Mouse (Mus musculus): ENCODE measurements at regions not wholly inside any gene's neighbourhood (a gene's known extent, or its start where the extent isn't known, plus 50 kb on each side); places are given as distances from the start of the nearest gene placed in this dataset.

GRCm38 (mm10) chr4:87368413-87369160 lies 138.3 kb upstream of the Slc24a2 start:
- Histone ChIP-seq H3K27me3 (ENCODE audit: insufficient read depth, low read length) (peaks cover 6% of the 10 kb centered on the region), H3K9me3 (replicated peaks) (no peaks in the 10 kb centered on the region), H3K4me1 (ENCODE audit: insufficient read depth, low read depth, low read length) (peaks cover 5% of the 10 kb centered on the region), H3K36me3 (replicated peaks) (no peaks in the 10 kb centered on the region), H3K4me3 (ENCODE audit: low read depth, low read length) (no peak overlapping the region)
- no peak for TF ChIP-seq GATA1 (IDR thresholded peaks at IDR 0.05; ENCODE audit: borderline replicate concordance, low read length)
- no peak for TF ChIP-seq GATA2 (IDR thresholded peaks at IDR 0.05; ENCODE audit: borderline replicate concordance, low read depth, low read length)
- no peak for TF ChIP-seq TAL1 (conservative IDR thresholded peaks at IDR 0.05; ENCODE audit: low read depth, low read length)
- TF ChIP-seq CTCF (IDR thresholded peaks at IDR 0.05; ENCODE audit: low read depth, low read length): no peak
- TF ChIP-seq POLR2AphosphoS5 (IDR thresholded peaks at IDR 0.05; ENCODE audit: insufficient replicate concordance, low read depth, low read length): no peak
- DNase-seq (ENCODE audit: low spot score) (no peak), ATAC-seq (ENCODE audit: extremely low read depth, insufficient number of reproducible peaks, low FRiP score, poor library complexity, severe bottlenecking) (no peak)

GRCm38 (mm10) chr4:87367732-87368412 lies 137.6 kb upstream of the Slc24a2 start:
- Histone ChIP-seq H3K27me3 (ENCODE audit: insufficient read depth, low read length) (peaks cover 6% of the 10 kb centered on the region), H3K9me3 (replicated peaks) (no peaks in the 10 kb centered on the region), H3K4me1 (ENCODE audit: insufficient read depth, low read depth, low read length) (peaks cover 5% of the 10 kb centered on the region), H3K36me3 (replicated peaks) (no peaks in the 10 kb centered on the region), H3K4me3 (ENCODE audit: low read depth, low read length) (no peak overlapping the region)
- ATAC-seq (ENCODE audit: extremely low read depth, insufficient number of reproducible peaks, low FRiP score, poor library complexity, severe bottlenecking): peak; percentile 40; the same call in 1 of the 2 replicates
- DNase-seq (ENCODE audit: low spot score): peak; percentile 52
- TF ChIP-seq GATA2 (IDR thresholded peaks at IDR 0.05; ENCODE audit: borderline replicate concordance, low read depth, low read length) (no peak), CTCF (IDR thresholded peaks at IDR 0.05; ENCODE audit: low read depth, low read length) (peak; percentile 80)

- H3K27me3 ChIP-seq (ENCODE audit: insufficient read depth, low read length): 0 out of 2 replicates have a peak, but pooled peaks cover 2% of the 10 kb centered on the region
- DNase-seq (ENCODE audit: low spot score): no peak
- no peaks in the 10 kb centered on the region for H3K36me3 ChIP-seq (replicated peaks)
- H3K4me1 ChIP-seq (ENCODE audit: insufficient read depth, low read depth, low read length): no peaks in the 10 kb centered on the region
- H3K9me3 ChIP-seq (replicated peaks): no peaks in the 10 kb centered on the region
- no peak for TF ChIP-seq CTCF (IDR thresholded peaks at IDR 0.05; ENCODE audit: low read depth, low read length)
- no peak for TF ChIP-seq POLR2AphosphoS5 (IDR thresholded peaks at IDR 0.05; ENCODE audit: insufficient replicate concordance, low read depth, low read length)
- TF ChIP-seq TAL1 (conservative IDR thresholded peaks at IDR 0.05; ENCODE audit: low read depth, low read length): no peak
- no peak for TF ChIP-seq GATA2 (IDR thresholded peaks at IDR 0.05; ENCODE audit: borderline replicate concordance, low read depth, low read length)
- ATAC-seq (ENCODE audit: extremely low read depth, insufficient number of reproducible peaks, low FRiP score, poor library complexity, severe bottlenecking): no peak
- no peak overlapping the region for H3K4me3 ChIP-seq (ENCODE audit: low read depth, low read length)
Observed at GRCm38 (mm10) chr4:87362201-87362600, 131.9 kb upstream of the Slc24a2 start.

- no peaks in the 10 kb centered on the region for H3K4me1 ChIP-seq (ENCODE audit: insufficient read depth, low read depth, low read length)
- DNase-seq (ENCODE audit: low spot score): no peak
- no peak for ATAC-seq (ENCODE audit: extremely low read depth, insufficient number of reproducible peaks, low FRiP score, poor library complexity, severe bottlenecking)
Observed at GRCm38 (mm10) chr4:87359483-87359882, 129.2 kb upstream of the Slc24a2 start.

GRCm38 (mm10) chr4:87359004-87359403 lies 128.7 kb upstream of the Slc24a2 start:
- Histone ChIP-seq H3K4me3 (ENCODE audit: low read depth, low read length) (no peak overlapping the region), H3K27me3 (ENCODE audit: insufficient read depth, low read length) (0 out of 2 replicates have a peak, but pooled peaks cover 2% of the 10 kb centered on the region), H3K9me3 (replicated peaks) (no peaks in the 10 kb centered on the region), H3K36me3 (replicated peaks) (no peaks in the 10 kb centered on the region), H3K4me1 (ENCODE audit: insufficient read depth, low read depth, low read length) (no peaks in the 10 kb centered on the region)
- ATAC-seq (ENCODE audit: extremely low read depth, insufficient number of reproducible peaks, low FRiP score, poor library complexity, severe bottlenecking) (no peak), DNase-seq (ENCODE audit: low spot score) (no peak)
- TF ChIP-seq GATA2 (IDR thresholded peaks at IDR 0.05; ENCODE audit: borderline replicate concordance, low read depth, low read length) (no peak), GATA1 (IDR thresholded peaks at IDR 0.05; ENCODE audit: borderline replicate concordance, low read length) (no peak), POLR2AphosphoS5 (IDR thresholded peaks at IDR 0.05; ENCODE audit: insufficient replicate concordance, low read depth, low read length) (no peak), CTCF (IDR thresholded peaks at IDR 0.05; ENCODE audit: low read depth, low read length) (no peak), TAL1 (conservative IDR thresholded peaks at IDR 0.05; ENCODE audit: low read depth, low read length) (no peak)

More at GRCm38 (mm10) chr4:87359483-87359882, 129.2 kb upstream of the Slc24a2 start:
- H3K9me3 ChIP-seq (replicated peaks): no peaks in the 10 kb centered on the region
- TF ChIP-seq TAL1 (conservative IDR thresholded peaks at IDR 0.05; ENCODE audit: low read depth, low read length) (no peak), GATA2 (IDR thresholded peaks at IDR 0.05; ENCODE audit: borderline replicate concordance, low read depth, low read length) (no peak), POLR2AphosphoS5 (IDR thresholded peaks at IDR 0.05; ENCODE audit: insufficient replicate concordance, low read depth, low read length) (no peak), GATA1 (IDR thresholded peaks at IDR 0.05; ENCODE audit: borderline replicate concordance, low read length) (no peak), CTCF (IDR thresholded peaks at IDR 0.05; ENCODE audit: low read depth, low read length) (no peak)
- no peaks in the 10 kb centered on the region for H3K36me3 ChIP-seq (replicated peaks)
- H3K27me3 ChIP-seq (ENCODE audit: insufficient read depth, low read length): 0 out of 2 replicates have a peak, but pooled peaks cover 2% of the 10 kb centered on the region
- no peak overlapping the region for H3K4me3 ChIP-seq (ENCODE audit: low read depth, low read length)

GRCm38 (mm10) chr4:87332968-87333367 lies 102.7 kb upstream of the Slc24a2 start:
- H3K9me3 ChIP-seq (replicated peaks): no peaks in the 10 kb centered on the region
- no peak for ATAC-seq (ENCODE audit: extremely low read depth, insufficient number of reproducible peaks, low FRiP score, poor library complexity, severe bottlenecking)
- no peaks in the 10 kb centered on the region; the same call in 1 of the 2 replicates for H3K27me3 ChIP-seq (ENCODE audit: insufficient read depth, low read length)
- H3K4me1 ChIP-seq (ENCODE audit: insufficient read depth, low read depth, low read length): no peaks in the 10 kb centered on the region
- DNase-seq (ENCODE audit: low spot score): no peak
- H3K4me3 ChIP-seq (ENCODE audit: low read depth, low read length): no peak overlapping the region
- TF ChIP-seq GATA1 (IDR thresholded peaks at IDR 0.05; ENCODE audit: borderline replicate concordance, low read length): no peak
- no peak for TF ChIP-seq POLR2AphosphoS5 (IDR thresholded peaks at IDR 0.05; ENCODE audit: insufficient replicate concordance, low read depth, low read length)
- no peak for TF ChIP-seq CTCF (IDR thresholded peaks at IDR 0.05; ENCODE audit: low read depth, low read length)
- no peak for TF ChIP-seq TAL1 (conservative IDR thresholded peaks at IDR 0.05; ENCODE audit: low read depth, low read length)
- no peak for TF ChIP-seq GATA2 (IDR thresholded peaks at IDR 0.05; ENCODE audit: borderline replicate concordance, low read depth, low read length)
- no peaks in the 10 kb centered on the region for H3K36me3 ChIP-seq (replicated peaks)

Measured in G1E (cell line).